Comparison of ENCODE assay signal across 10 mouse cellular contexts in genomic region chr6:114878841-114879520, GRCm38 (mm10).
DNase-seq lines count a peak whose midpoint lies in the region; ATAC-seq and TF ChIP-seq lines count a peak whose summit lies in the region.
"Had no signal": no experiment of that assay in that cellular context is flagged by ENCODE, and none has a peak within 500 bp of the region (broad histone marks: within the 10 kb centered on the region; RNA-seq: fewer than 3 reads in every experiment).

No protein-coding gene starts in this region.

- TF ChIP-seq EP300 in heart, adult 2 months (IDR thresholded peaks at IDR 0.05; ENCODE audit: insufficient read depth, low read depth, low read length): 0 out of 2 replicates have a peak, but pooled peaks have one; percentile 13

- TF ChIP-seq CTCF in heart, adult 2 months (IDR thresholded peaks at IDR 0.05): no peak

- DNase-seq in heart, adult 2 months: peak in 1 of 2 experiments; percentile 43
- no peak for DNase-seq in heart, adult 8-10 months (ENCODE audit: low spot score)
- no peak for DNase-seq in neural tube, embryonic 10.5 days (ENCODE audit: extremely low spot score, low spot score)
- DNase-seq in kidney, adult 9 months: peak; percentile 92
- DNase-seq in yolk sac, embryonic 10.5 days (ENCODE audit: low spot score): peak; percentile 83
- DNase-seq in cerebellum, adult 9-11 months: no peak
- DNase-seq: right cerebral cortex, postnatal 14 days had no signal

- no peak for TF ChIP-seq POLR2A in heart, adult 2 months (IDR thresholded peaks at IDR 0.05; ENCODE audit: insufficient read depth, low read depth, low read length)

- H3K4me1 ChIP-seq in heart, adult 2 months (ENCODE audit: control insufficient read depth, insufficient read depth, low read length): peaks cover 59% of the 10 kb centered on the region
- peaks cover 100% of the 10 kb centered on the region for H3K4me1 ChIP-seq in neural tube, embryonic 13.5 days (replicated peaks)

- H3K79me2 ChIP-seq in heart, adult 2 months (replicated peaks; ENCODE audit: control insufficient read depth, insufficient read depth, low read length): peaks cover 15% of the 10 kb centered on the region

- no peaks in the 10 kb centered on the region for H3K9me3 ChIP-seq in neural tube, embryonic 13.5 days
- H3K9me3 ChIP-seq: megakaryocyte, embryonic 14.5 days had no signal

- no peak for ATAC-seq in neural tube, embryonic 13.5 days (ENCODE audit: low read depth)
- ATAC-seq in cerebellum, adult (ENCODE audit: insufficient number of reproducible peaks, low FRiP score, low TSS enrichment): no peak

- H3K27ac ChIP-seq in heart, adult 2 months: peak overlapping the region; percentile 9; the same call in 1 of the 2 replicates
- H3K27ac ChIP-seq in neural tube, embryonic 13.5 days (replicated peaks): no peak overlapping the region

- H3K4me2 ChIP-seq in neural tube, embryonic 13.5 days: no peak overlapping the region

- intact Hi-C loops in heart, adult 2 months (cut with DNase I): no loop called here

- H3K4me3 ChIP-seq in heart, adult 2 months: no peak overlapping the region
- H3K4me3 ChIP-seq in neural tube, embryonic 13.5 days: no peak overlapping the region
- H3K4me3 ChIP-seq: megakaryocyte, embryonic 14.5 days had no signal

- WGBS in heart, adult 2 months: 57% methylated on average over 19 of the region's 19 CpGs
- 77% methylated on average over 19 of the region's 19 CpGs for WGBS in neural tube, embryonic 13.5 days

- H3K36me3 ChIP-seq in heart, adult 2 months (ENCODE audit: control insufficient read depth, insufficient read depth, low read length): peaks cover 27% of the 10 kb centered on the region
- H3K36me3 ChIP-seq in neural tube, embryonic 13.5 days: no peaks in the 10 kb centered on the region

- no peaks in the 10 kb centered on the region for H3K27me3 ChIP-seq in heart, adult 2 months (ENCODE audit: control insufficient read depth, insufficient read depth, low read length)
- H3K27me3 ChIP-seq in neural tube, embryonic 13.5 days: no peaks in the 10 kb centered on the region
- H3K27me3 ChIP-seq: megakaryocyte, embryonic 14.5 days had no signal

- H3K9ac ChIP-seq in heart, adult 2 months (ENCODE audit: low read depth, low read length): 0 out of 2 replicates have a peak overlapping the region, but pooled peaks have one; percentile 1
- H3K9ac ChIP-seq in neural tube, embryonic 13.5 days: 0 out of 2 replicates have a peak overlapping the region, but pooled peaks have one; percentile 47

Comparison
In these comparisons a context has a peak if more than half of its experiments do, and no peak if none do; other contexts are left out.
1. DNase-seq: peak in kidney, adult 9 months (single experiment) and yolk sac, embryonic 10.5 days (single experiment); none in heart, adult 8-10 months (single experiment), neural tube, embryonic 10.5 days (single experiment) and cerebellum, adult 9-11 months (single experiment).